Mouse (Mus musculus) adrenal gland, postnatal 10 days (tissue): ENCODE data around the gene Gm3512. TPM values are rescaled to one million over a fixed set of nuclear protein-coding genes. Genes with fewer than 3 reads are reported as not detected.
"Not testable (repeated sequence)": the region's sequence is repeated elsewhere in the genome, so short reads cannot be mapped to it uniquely, and the experiment has no call there.

Source experiments
- DNase-seq: peaks from one replicate; pipeline ENCODE4 v3.0.0; 2021; ENCODE audit warnings: mixed read lengths
- long read RNA-seq, 2 experiments: library from polyadenylated mRNA; stranded (forward); transcript quantifications; one replicate each; pipeline ENCODE4 v2.0.0; 2021
- total RNA-seq, 2 experiments: library from RNA; stranded (reverse); gene quantifications; 2 replicates each; pipeline ENCODE4 v1.2.3; 2021

Gene Gm3512
- total RNA-seq: under 1 TPM; 0.45 to 0.76 TPM
- long read RNA-seq, experiment 1, partial matches to known transcripts: 0 of 1 reads
- long read RNA-seq, experiment 1, other reads (novel, unspliced or antisense): 1 of 1 reads
- long read RNA-seq, experiment 2: 0 reads

DNA sequence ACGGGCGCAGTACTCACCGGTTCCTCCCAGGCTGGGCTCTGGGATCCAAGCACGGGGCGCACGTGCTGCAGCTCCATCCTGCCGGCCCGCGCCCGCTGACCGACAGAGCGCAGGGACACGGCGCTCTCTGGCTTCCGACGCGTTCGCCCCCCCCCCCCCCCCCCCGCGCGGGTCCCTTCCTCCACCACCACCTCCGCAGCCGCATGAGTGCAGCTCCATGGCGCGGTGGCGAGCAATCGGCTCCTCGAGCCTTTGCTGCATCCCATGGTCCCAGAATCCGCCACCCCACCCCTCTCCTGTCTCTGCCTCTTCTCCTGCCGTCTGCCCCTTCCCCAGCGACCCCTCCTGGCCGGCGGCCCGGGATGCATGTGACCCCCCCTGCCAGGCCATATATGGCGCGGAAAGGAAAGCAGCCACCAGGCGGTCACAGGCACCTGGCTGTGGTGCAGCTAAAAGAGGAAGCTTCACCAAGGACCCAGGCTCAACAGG lies at the start of gene Gm3512:
Gene Gm3512 (minus strand): TSS at position 51 of the 489 bp plus-strand sequence.
- DNase-seq: not testable (repeated sequence)

DNA sequence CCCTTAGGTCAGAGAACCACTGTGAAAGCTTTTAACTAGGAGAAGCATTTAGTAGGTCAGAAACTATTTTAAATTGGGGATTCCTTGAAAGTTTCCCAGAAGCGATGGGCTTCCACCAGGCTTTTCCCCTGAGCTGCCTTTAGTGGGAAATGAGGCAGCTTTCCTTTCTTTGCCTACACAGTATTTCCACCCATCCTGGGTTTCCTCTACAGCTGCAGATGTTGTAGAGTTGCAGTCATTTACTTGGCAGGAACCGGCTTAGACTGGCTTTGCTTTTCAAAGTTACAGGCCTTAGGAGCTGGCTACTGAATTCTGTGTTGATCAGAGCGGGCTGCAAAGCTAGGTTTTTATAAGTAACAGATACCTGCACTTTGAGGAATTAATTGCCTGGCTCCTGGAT lies 25.7 kb upstream of the Gm3512 start:
- DNase-seq: not testable (repeated sequence)

DNA sequence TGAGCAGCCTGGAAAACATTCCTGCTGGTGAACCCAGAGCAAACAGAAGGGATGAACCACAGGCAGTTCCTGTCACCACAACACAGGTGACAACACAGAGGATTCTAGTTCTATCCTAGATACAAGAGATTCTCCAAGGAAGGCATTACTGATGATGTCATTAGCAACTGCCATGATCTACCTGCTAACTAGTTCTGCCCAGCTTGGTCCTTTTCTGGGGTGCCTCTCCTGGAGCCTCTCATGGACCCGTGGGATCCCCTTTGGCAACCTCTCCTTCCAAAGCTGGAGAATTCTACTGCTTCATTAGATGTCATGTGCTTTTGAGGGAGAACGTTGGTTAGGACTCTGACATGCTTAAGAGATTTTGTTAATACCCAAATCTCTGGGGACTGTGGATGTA lies 20.1 kb upstream of the Gm3512 start, which contains the start of gene Gm16434:
Gene Gm16434 (minus strand): TSS at position 101 of the 400 bp plus-strand sequence.
- DNase-seq: not testable (repeated sequence)

DNA sequence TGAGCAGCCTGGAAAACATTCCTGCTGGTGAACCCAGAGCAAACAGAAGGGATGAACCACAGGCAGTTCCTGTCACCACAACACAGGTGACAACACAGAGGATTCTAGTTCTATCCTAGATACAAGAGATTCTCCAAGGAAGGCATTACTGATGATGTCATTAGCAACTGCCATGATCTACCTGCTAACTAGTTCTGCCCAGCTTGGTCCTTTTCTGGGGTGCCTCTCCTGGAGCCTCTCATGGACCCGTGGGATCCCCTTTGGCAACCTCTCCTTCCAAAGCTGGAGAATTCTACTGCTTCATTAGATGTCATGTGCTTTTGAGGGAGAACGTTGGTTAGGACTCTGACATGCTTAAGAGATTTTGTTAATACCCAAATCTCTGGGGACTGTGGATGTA lies 49.0 kb downstream of the Gm3512 start, which contains the start of gene Gm6676:
Gene Gm6676 (minus strand): TSS at position 101 of the 400 bp plus-strand sequence.
- not testable (repeated sequence) for DNase-seq

DNA sequence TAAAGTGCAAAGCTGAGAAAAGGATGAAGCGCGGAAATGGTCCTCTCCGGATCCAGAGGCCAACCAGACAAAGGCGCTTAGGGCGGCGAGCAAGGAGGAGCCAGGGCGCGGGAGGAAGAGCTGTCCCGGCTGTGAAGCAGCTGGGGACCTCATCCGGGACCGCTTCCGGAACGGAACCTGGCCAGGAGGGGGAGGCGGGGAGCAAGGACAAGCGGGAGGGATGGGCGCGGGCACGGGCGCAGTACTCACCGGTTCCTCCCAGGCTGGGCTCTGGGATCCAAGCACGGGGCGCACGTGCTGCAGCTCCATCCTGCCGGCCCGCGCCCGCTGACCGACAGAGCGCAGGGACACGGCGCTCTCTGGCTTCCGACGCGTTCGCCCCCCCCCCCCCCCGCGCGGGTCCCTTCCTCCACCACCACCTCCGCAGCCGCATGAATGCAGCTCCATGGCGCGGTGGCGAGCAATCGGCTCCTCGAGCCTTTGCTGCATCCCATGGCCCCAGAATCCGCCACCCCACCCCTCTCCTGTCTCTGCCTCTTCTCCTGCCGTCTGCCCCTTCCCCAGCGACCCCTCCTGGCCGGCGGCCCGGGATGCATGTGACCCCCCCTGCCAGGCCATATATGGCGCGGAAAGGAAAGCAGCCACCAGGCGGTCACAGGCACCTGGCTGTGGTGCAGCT lies 69.1 kb downstream of the Gm3512 start:
- peak; percentile 2 for DNase-seq

Other genes starting within 250 kb of the Gm3512 start
- not detected for gene Gm6356, start 200.7 kb downstream of the Gm3512 start, total RNA-seq
- gene Gm10406, start 147.1 kb downstream of the Gm3512 start, total RNA-seq: under 1 TPM; 0.30 to 0.42 TPM
- not detected for gene Gm3685, start 129.6 kb downstream of the Gm3512 start, total RNA-seq
- gene Gm3696, start 73.9 kb downstream of the Gm3512 start, total RNA-seq: under 1 TPM; 0.27 to 0.42 TPM
- gene Gm6676, start 49.1 kb downstream of the Gm3512 start, total RNA-seq: not detected
- gene Gm16434, start 20.0 kb upstream of the Gm3512 start, total RNA-seq: not detected
- not detected for gene Gm3727, start 90.2 kb upstream of the Gm3512 start, total RNA-seq
- under 1 TPM; 0.39 to 0.55 TPM for gene Gm3739, start 140.5 kb upstream of the Gm3512 start, total RNA-seq
- gene Gm5797, start 157.9 kb upstream of the Gm3512 start, total RNA-seq: not detected
- gene Gm8374, start 190.6 kb upstream of the Gm3512 start, total RNA-seq: not detected